Mouse (Mus musculus) right cerebral cortex, adult 2 months (tissue): ENCODE measurements at regions not wholly inside any gene's neighbourhood (a gene's known extent, or its start where the extent isn't known, plus 50 kb on each side); places are given as distances from the start of the nearest gene placed in this dataset.
"Not testable (repeated sequence)": the region's sequence is repeated elsewhere in the genome, so short reads cannot be mapped to it uniquely, and the experiment has no call there.

Experiments
- DNase-seq, 2 experiments: peaks; one replicate each; pipeline ENCODE4 v3.0.0; 2021 to 2022; ENCODE audit warnings: low spot score in 2 of 2

GRCm38 (mm10) chr1:123156851-123157250 lies 888.5 kb downstream of the Dpp10 start:
- peak; percentile 3 to 20 for DNase-seq

GRCm38 (mm10) chr1:123154558-123154957 lies 890.8 kb downstream of the Dpp10 start:
- DNase-seq: peak; percentile 17 to 34

- DNase-seq: not testable (repeated sequence)
Observed at GRCm38 (mm10) chr1:123133891-123134290, 911.5 kb downstream of the Dpp10 start.
